Mouse (Mus musculus) E14TG2a.4 (cell line): Measurements from ENCODE around the gene Pax4.

Experiments used
- CTCF ChIP-seq: conservative IDR thresholded peaks from 2 replicates; pipeline ENCODE4 v1.5.1; 2014; ENCODE audit warnings: low read length
- POU5F1 ChIP-seq: IDR thresholded peaks from 2 replicates; pipeline ENCODE4 v1.6.1; 2014; ENCODE audit warnings: low read length, borderline replicate concordance

- no peak for TF ChIP-seq CTCF
- TF ChIP-seq POU5F1 = no peak
These were observed 39.2 kb upstream of the Pax4 start for GRCm38 (mm10) chr6:28488204-28488851.
